Mouse (Mus musculus) testis, postnatal 14 days (tissue): ENCODE measurements around the gene Gm9913.

Experiments used
- DNase-seq: peaks from one replicate; pipeline ENCODE4 v3.0.0; 2021; ENCODE audit warnings: low spot score

The Gm9913 gene

DNA sequence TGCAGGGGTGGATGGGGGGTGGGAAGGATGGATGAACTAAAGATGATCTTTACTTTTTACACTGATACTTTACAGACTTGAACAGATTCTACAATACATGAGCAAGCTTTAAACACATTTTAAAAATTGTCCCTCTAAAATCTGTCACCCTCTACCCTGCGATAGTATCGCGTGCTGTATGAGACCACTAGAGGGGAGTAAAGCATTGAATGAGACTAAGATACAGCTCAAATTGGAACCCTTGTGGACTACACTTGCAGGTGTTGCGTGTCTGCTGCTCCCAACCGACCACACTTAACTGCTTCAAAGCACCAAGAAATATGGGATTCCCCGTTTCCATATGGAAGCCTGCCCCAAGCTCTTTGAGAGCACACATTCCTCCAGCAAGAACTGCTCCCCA lies 50.9 kb downstream of the Gm9913 start:
- DNase-seq, result no peak
